Mouse (Mus musculus): ENCODE measurements around the gene Sec22a.

DNA sequence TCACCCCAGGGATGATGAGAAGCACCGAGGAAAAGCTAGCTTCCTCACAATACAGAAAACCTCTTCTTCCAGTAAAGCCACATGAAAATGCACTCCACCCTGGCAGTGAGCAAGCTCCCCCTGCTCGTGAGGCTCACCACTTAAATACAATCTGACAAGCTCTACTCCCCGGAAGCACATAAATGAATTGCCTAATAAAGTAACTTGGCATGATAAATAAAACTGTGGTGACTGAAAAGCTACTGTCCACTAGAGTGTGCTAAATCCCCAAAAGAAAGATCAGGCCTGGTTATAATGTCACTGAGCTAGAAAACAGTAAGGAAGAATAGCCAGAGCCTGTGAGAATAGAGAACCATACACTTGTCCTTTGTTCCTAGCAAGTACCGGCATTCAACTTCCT lies 44.4 kb downstream of the Sec22a start:
- no peak for TF ChIP-seq USF1 (IDR thresholded peaks at IDR 0.05; ENCODE audit: low read depth)
- TF ChIP-seq CTCF (IDR thresholded peaks at IDR 0.05; ENCODE audit: control insufficient read depth, insufficient read depth, insufficient read length) = no peak
- TF ChIP-seq MAX (IDR thresholded peaks at IDR 0.05) = no peak
- no peak for TF ChIP-seq MYOD1 (IDR thresholded peaks at IDR 0.05; ENCODE audit: control insufficient read depth, insufficient read length, low read depth)
- no peak for TF ChIP-seq MYOG (IDR thresholded peaks at IDR 0.05; ENCODE audit: control insufficient read depth, extremely low read depth, insufficient read length)

Data from C2C12 (cell line).